Mouse (Mus musculus) MEL (cell line): ENCODE results near the gene Cep131. TPM values are rescaled to one million over a fixed set of nuclear protein-coding genes. Genes with fewer than 3 reads are reported as not detected.

Experiments used
- DNase-seq: peaks from one replicate; pipeline ENCODE4 v3.0.0; 2011; ENCODE audit warnings: low read depth, low spot score
- H3K27ac ChIP-seq: 2 replicates; pipeline ENCODE4 v1.5.1; 2012; ENCODE audit warnings: low read depth, mild to moderate bottlenecking, control low read depth, low read length, moderate library complexity; ENCODE audit not compliant: control insufficient read depth
- H3K27me3 ChIP-seq, 2 experiments: fragments of 150-350 bp in 1 of 2; sonication (generic) in 1 of 2; 2 replicates each; pipeline ENCODE4 v1.6.1; 2012; ENCODE audit warnings: low read length in 2 of 2, mild to moderate bottlenecking in 2 of 2, improper control_type of control experiment in 1 of 2, moderate library complexity in 1 of 2; ENCODE audit not compliant: insufficient read depth in 2 of 2, control insufficient read depth in 1 of 2
- H3K36me3 ChIP-seq, 2 experiments: 2 replicates each; pipeline ENCODE4 v1.6.1; 2012 to 2014; ENCODE audit warnings: low read length in 2 of 2, improper control_type of control experiment in 1 of 2, inconsistent platforms in 1 of 2, mild to moderate bottlenecking in 1 of 2; ENCODE audit not compliant: insufficient read depth in 2 of 2, control insufficient read depth in 1 of 2
- H3K4me1 ChIP-seq, 2 experiments: fragments of 150-350 bp in 1 of 2; sonication (generic) in 1 of 2; 2 replicates each; pipeline ENCODE4 v1.6.1; 2012; ENCODE audit warnings: low read length in 2 of 2, improper control_type of control experiment in 1 of 2, mild to moderate bottlenecking in 1 of 2; ENCODE audit not compliant: insufficient read depth in 2 of 2, control insufficient read depth in 1 of 2
- H3K4me3 ChIP-seq, 2 experiments: fragments of 150-350 bp in 1 of 2; sonication (generic) in 1 of 2; 2 replicates each; pipeline ENCODE4 v1.5.1; 2012; ENCODE audit warnings: low read depth in 2 of 2, low read length in 2 of 2, mild to moderate bottlenecking in 2 of 2, moderate library complexity in 2 of 2, control low read depth in 1 of 2, improper control_type of control experiment in 1 of 2; ENCODE audit not compliant: control insufficient read depth in 1 of 2, insufficient read depth in 1 of 2
- H3K79me2 ChIP-seq: 2 replicates; pipeline ENCODE4 v1.6.1; 2012; ENCODE audit warnings: mild to moderate bottlenecking, low read length, moderate library complexity; ENCODE audit not compliant: control insufficient read depth, poor library complexity, insufficient read depth
- H3K9ac ChIP-seq: 2 replicates; pipeline ENCODE4 v1.6.1; 2012; ENCODE audit warnings: low read depth, mild to moderate bottlenecking, control low read depth, low read length, moderate library complexity; ENCODE audit not compliant: control insufficient read depth, poor library complexity, severe bottlenecking
- H3K9me3 ChIP-seq: fragments of 150-350 bp; sonication (generic); replicated peaks from 2 replicates; pipeline ENCODE4 v1.6.1; 2012; ENCODE audit warnings: mild to moderate bottlenecking, low read length, improper control_type of control experiment, moderate library complexity; ENCODE audit not compliant: insufficient read depth
- BHLHE40 ChIP-seq: IDR thresholded peaks from 2 replicates; pipeline ENCODE4 v1.6.1; 2012; ENCODE audit warnings: low read depth, mild to moderate bottlenecking, inconsistent platforms, low read length, improper control_type of control experiment, borderline replicate concordance
- E2F4 ChIP-seq: IDR thresholded peaks from 2 replicates; pipeline ENCODE4 v1.6.1; 2011; ENCODE audit warnings: low read depth, low read length, improper control_type of control experiment, borderline replicate concordance
- GABPA ChIP-seq: IDR thresholded peaks from 2 replicates; pipeline ENCODE4 v1.6.1; 2012; ENCODE audit warnings: low read depth, mild to moderate bottlenecking, inconsistent platforms, low read length, improper control_type of control experiment, moderate library complexity
- GATA1 ChIP-seq: IDR thresholded peaks from 2 replicates; pipeline ENCODE4 v1.6.1; 2011; ENCODE audit warnings: low read depth, low read length, improper control_type of control experiment
- MAFK ChIP-seq: IDR thresholded peaks from 2 replicates; pipeline ENCODE4 v1.6.1; 2011; ENCODE audit warnings: low read depth, mild to moderate bottlenecking, low read length, improper control_type of control experiment, borderline replicate concordance
- MAX ChIP-seq: IDR thresholded peaks from 2 replicates; pipeline ENCODE4 v1.6.1; 2011; ENCODE audit warnings: low read length, improper control_type of control experiment
- MAZ ChIP-seq: IDR thresholded peaks from 2 replicates; pipeline ENCODE4 v1.6.1; 2012; ENCODE audit warnings: low read depth, mild to moderate bottlenecking, inconsistent platforms, low read length, improper control_type of control experiment
- MEF2A ChIP-seq: IDR thresholded peaks from 2 replicates; pipeline ENCODE4 v1.6.1; 2014; ENCODE audit warnings: low read depth, mild to moderate bottlenecking, inconsistent platforms, low read length, improper control_type of control experiment; ENCODE audit not compliant: poor library complexity, insufficient replicate concordance, severe bottlenecking; ENCODE audit errors: extremely low read depth
- MXI1 ChIP-seq: IDR thresholded peaks from 2 replicates; pipeline ENCODE4 v1.6.1; 2011; ENCODE audit warnings: mild to moderate bottlenecking, low read depth, low read length, improper control_type of control experiment
- POLR2A ChIP-seq, 2 experiments: IDR thresholded peaks; 2 replicates each; pipeline ENCODE4 v1.6.1; 2011 to 2012; ENCODE audit warnings: low read length in 2 of 2, mild to moderate bottlenecking in 2 of 2, control low read depth in 1 of 2, improper control_type of control experiment in 1 of 2, low read depth in 1 of 2, moderate library complexity in 1 of 2; ENCODE audit not compliant: control insufficient read depth in 1 of 2, insufficient read depth in 1 of 2, poor library complexity in 1 of 2
- POLR2AphosphoS5 ChIP-seq: IDR thresholded peaks from 2 replicates; pipeline ENCODE4 v1.6.1; 2012; ENCODE audit warnings: low read depth, borderline replicate concordance, mild to moderate bottlenecking, inconsistent platforms, low read length, moderate library complexity, mixed read lengths
- RAD21 ChIP-seq: IDR thresholded peaks from 2 replicates; pipeline ENCODE4 v1.6.1; 2011; ENCODE audit warnings: mild to moderate bottlenecking, low read depth, low read length, improper control_type of control experiment
- SMC3 ChIP-seq: IDR thresholded peaks from 2 replicates; pipeline ENCODE4 v1.6.1; 2011; ENCODE audit warnings: low read depth, low read length, improper control_type of control experiment
- TAL1 ChIP-seq: IDR thresholded peaks from 2 replicates; pipeline ENCODE4 v1.6.1; 2012; ENCODE audit warnings: mild to moderate bottlenecking, inconsistent platforms, low read length, moderate library complexity, mixed read lengths
- TBP ChIP-seq: IDR thresholded peaks from 2 replicates; pipeline ENCODE4 v1.8.0; 2011; ENCODE audit warnings: low read depth, low read length, improper control_type of control experiment
- USF1 ChIP-seq: IDR thresholded peaks from 2 replicates; pipeline ENCODE4 v1.6.1; 2014; ENCODE audit warnings: low read depth, mild to moderate bottlenecking, inconsistent platforms, low read length, improper control_type of control experiment, moderate library complexity
- USF2 ChIP-seq, 2 experiments: IDR thresholded peaks; 2 replicates each; pipeline ENCODE4 v1.6.1; 2011 to 2012; ENCODE audit warnings: improper control_type of control experiment in 2 of 2, low read length in 2 of 2, borderline replicate concordance in 1 of 2, inconsistent platforms in 1 of 2, low read depth in 1 of 2, mild to moderate bottlenecking in 1 of 2; ENCODE audit not compliant: insufficient read depth in 1 of 2
- ZKSCAN1 ChIP-seq: IDR thresholded peaks from 2 replicates; pipeline ENCODE4 v1.6.1; 2012; ENCODE audit warnings: low read depth, mild to moderate bottlenecking, inconsistent platforms, low read length, improper control_type of control experiment, moderate library complexity
- ZMIZ1 ChIP-seq: IDR thresholded peaks from 2 replicates; pipeline ENCODE4 v1.6.1; 2012; ENCODE audit warnings: low read depth, mild to moderate bottlenecking, inconsistent platforms, low read length, improper control_type of control experiment, moderate library complexity
- polyA plus RNA-seq, 2 experiments: library from polyadenylated mRNA; stranded (reverse) in 1 of 2; unstranded in 1 of 2; fragments of >175 nt in 1 of 2; fragments of >200 nt in 1 of 2; gene quantifications; 2 replicates each; pipeline versions ENCODE4 v1.2.1 to v1.2.4; 2012; ENCODE audit warnings: low replicate concordance in 2 of 2, low read depth in 1 of 2; ENCODE audit not compliant: insufficient read length in 2 of 2, insufficient read depth in 1 of 2, missing spikeins in 1 of 2
- total RNA-seq: library from RNA; depleted of rRNA; stranded (reverse); fragments of 300-350 nt; gene quantifications from 2 replicates; pipeline ENCODE4 v1.2.3, GENCODE M21; 2012

The Cep131 gene
- total and polyA plus RNA-seq, 3 experiments = 21.6 to 26.6 TPM; not detected in 1

- Histone ChIP-seq H3K9me3 (no peaks in the 10 kb centered on the region), H3K27ac (no peak overlapping the region), H3K36me3 (no peaks in the 10 kb centered on the region), H3K79me2 (no peaks in the 10 kb centered on the region), H3K4me1 (no peaks in the 10 kb centered on the region), H3K9ac (no peak overlapping the region), H3K4me3 (no peak overlapping the region), H3K27me3 (peaks cover 11 to 13% of the 10 kb centered on the region in 2 experiments)
- DNase-seq = no peak
- TF ChIP-seq TAL1 (no peak), ZMIZ1 (no peak), MAZ (no peak), MXI1 (no peak), ZKSCAN1 (no peak), USF1 (no peak), E2F4 (no peak), GATA1 (no peak), POLR2A (IDR thresholded peaks at IDR 0.05; ENCODE audit: control insufficient read depth in 1 of 2, insufficient read depth in 1 of 2, low read depth in 1 of 2, low read length in 2 of 2, poor library complexity in 1 of 2) (no peak)
- TF ChIP-seq, all 39 proteins: peak for 0
These were observed 64.4 kb downstream of the Cep131 start for GRCm38 (mm10) chr11:120022216-120022615.

DNA sequence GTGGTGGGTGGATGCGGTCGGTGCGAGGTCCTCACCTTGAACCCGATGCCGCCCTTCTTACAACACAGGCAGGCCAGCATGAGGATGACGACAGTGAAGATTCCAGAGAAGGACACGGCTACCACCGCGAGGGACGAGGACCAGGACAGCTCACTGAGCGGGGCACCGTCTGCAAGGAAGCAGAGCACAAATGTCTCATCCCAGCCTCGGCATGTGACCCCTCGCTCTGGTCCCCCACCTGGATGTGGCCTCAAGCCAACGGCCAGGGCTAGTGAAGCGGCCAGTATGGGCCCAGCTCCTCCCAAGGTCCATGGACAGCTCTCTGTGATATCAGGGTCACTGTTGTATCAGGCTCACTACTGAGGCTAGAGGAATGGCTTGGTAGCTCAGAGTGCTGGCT, 65.3 kb downstream of the Cep131 start:
- Histone ChIP-seq H3K27ac (no peak overlapping the region), H3K4me1 (no peaks in the 10 kb centered on the region), H3K79me2 (no peaks in the 10 kb centered on the region), H3K27me3 (peaks cover 11 to 13% of the 10 kb centered on the region in 2 experiments), H3K36me3 (no peaks in the 10 kb centered on the region), H3K9ac (no peak overlapping the region), H3K9me3 (no peaks in the 10 kb centered on the region), H3K4me3 (no peak overlapping the region)
- no peak for TF ChIP-seq USF1
- TF ChIP-seq MAX = no peak
- TF ChIP-seq USF2 (IDR thresholded peaks at IDR 0.05; ENCODE audit: borderline replicate concordance in 1 of 2, insufficient read depth in 1 of 2, low read depth in 1 of 2, low read length in 2 of 2) = no peak
- TF ChIP-seq MAFK = no peak
- TF ChIP-seq TBP = no peak
- no peak for TF ChIP-seq RAD21
- TF ChIP-seq MEF2A = no peak
- no peak for TF ChIP-seq POLR2AphosphoS5
- no peak for TF ChIP-seq BHLHE40
- no peak for TF ChIP-seq GABPA
- TF ChIP-seq TAL1 = no peak
- TF ChIP-seq SMC3 = no peak
- DNase-seq = no peak
